Mouse (Mus musculus) brain, embryonic 14.5 days (tissue): ENCODE measurements at regions not wholly inside any gene's neighbourhood (a gene's known extent, or its start where the extent isn't known, plus 50 kb on each side); places are given as distances from the start of the nearest gene placed in this dataset.

Experiments used
- CTCF ChIP-seq: fragments of 200-500 bp; IDR thresholded peaks from 2 replicates; pipeline ENCODE4 v1.5.1; 2012; ENCODE audit warnings: inconsistent platforms, mild to moderate bottlenecking, moderate library complexity, borderline replicate concordance; ENCODE audit not compliant: insufficient read depth, insufficient read length; ENCODE audit errors: extremely low read depth
- POLR2A ChIP-seq: fragments of 200-500 bp; IDR thresholded peaks from 2 replicates; pipeline ENCODE4 v1.6.1; 2012; ENCODE audit warnings: mild to moderate bottlenecking, inconsistent platforms, borderline replicate concordance; ENCODE audit not compliant: poor library complexity, insufficient read depth, insufficient read length, severe bottlenecking; ENCODE audit errors: extremely low read depth

DNA sequence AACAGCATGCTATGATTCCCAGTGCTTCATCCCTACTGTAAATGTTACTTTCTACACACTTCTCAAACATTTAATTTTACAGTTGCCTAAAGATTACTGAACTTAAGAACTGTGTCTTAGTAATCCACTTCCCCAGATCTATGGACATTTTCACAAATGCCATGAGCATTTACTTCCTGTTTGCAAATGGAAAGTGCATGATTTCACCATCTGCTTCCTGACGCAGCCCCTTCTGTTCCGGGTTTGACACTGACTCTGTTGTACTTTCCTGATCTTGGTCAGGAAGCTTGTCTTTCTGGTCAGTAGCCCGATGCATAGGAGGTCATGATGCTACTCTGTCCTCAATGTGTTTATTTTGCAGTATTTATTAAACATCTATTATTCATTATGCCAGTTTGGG lies 493.5 kb downstream of the Htr1b start:
- no peak for TF ChIP-seq CTCF
- no peak for TF ChIP-seq POLR2A
